Mouse (Mus musculus): ENCODE data around the gene Fn1.

DNA sequence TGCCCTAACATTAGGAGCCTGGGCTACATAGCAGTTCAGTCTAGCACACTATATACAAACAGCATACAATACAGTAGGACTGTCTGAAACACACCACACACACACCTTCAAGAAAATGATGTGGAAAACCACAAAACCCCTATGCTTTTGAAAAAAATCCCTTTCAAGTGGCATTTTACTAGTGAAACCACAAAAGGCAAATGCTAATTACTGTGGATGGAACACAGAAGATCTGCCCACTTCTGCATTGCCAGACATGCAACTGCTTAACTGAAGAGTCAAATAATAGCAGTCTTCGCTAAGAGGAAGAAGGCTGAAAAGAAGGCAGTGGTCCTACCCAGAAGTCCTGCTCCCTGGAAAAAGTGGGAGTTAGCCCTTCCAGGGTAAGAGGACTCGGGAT is 58.7 kb downstream of the Fn1 start:
- no peak for TF ChIP-seq CTCF (IDR thresholded peaks at IDR 0.05; ENCODE audit: low read depth)
- no peak for TF ChIP-seq EP300 (IDR thresholded peaks at IDR 0.05; ENCODE audit: low read depth)
